Mouse (Mus musculus): ENCODE measurements around the gene Cxcl1. TPM values are rescaled to one million over a fixed set of nuclear protein-coding genes. Genes with fewer than 3 reads are reported as not detected.

Cxcl1 gene
- polyA plus RNA-seq, 1 experiment from 2014 or later = 0.64 TPM

DNA sequence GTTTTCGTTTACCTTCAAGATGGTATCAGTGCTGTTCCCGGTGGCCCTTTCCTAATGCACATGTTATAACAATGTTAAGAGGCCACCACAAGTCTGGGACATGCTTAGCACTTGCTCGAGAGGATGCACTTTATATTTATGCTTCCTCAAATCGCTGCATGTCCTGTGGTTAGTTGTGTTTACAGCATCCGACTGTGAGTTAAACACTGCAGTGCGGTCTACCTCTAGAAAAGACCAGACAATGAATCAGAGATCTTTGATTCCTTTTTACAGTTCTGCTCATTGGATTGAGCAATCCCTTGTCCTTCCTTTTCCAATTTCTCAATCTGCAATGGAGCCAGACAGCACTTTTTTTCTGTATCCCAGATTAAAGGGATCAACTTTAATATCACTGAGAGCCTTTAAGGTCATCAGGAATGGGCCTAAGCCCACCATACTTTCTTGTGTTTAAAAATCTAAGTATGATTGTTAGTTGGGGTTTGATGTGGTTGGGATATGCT is 29.1 kb upstream of the Cxcl1 start:
- H3K36me3 ChIP-seq (ENCODE audit: control insufficient read depth, insufficient read depth, low read length) = no peaks in the 10 kb centered on the region
- H3K4me2 ChIP-seq (ENCODE audit: low read length) = no peak overlapping the region
- 89% methylated on average over 6 of the region's 6 CpGs for WGBS
- no peak overlapping the region for H3K9ac ChIP-seq (ENCODE audit: low read depth, low read length)
- no peak for ATAC-seq
- no peak overlapping the region for H3K4me3 ChIP-seq (ENCODE audit: low read length)
- no peaks in the 10 kb centered on the region for H3K27me3 ChIP-seq (replicated peaks; ENCODE audit: control insufficient read depth, insufficient read depth, low read length)
- H3K9me3 ChIP-seq (ENCODE audit: control insufficient read depth, low read length) = no peaks in the 10 kb centered on the region
- H3K4me1 ChIP-seq (ENCODE audit: control insufficient read depth, insufficient read depth, low read depth, low read length) = no peaks in the 10 kb centered on the region
- no peak overlapping the region for H3K27ac ChIP-seq (ENCODE audit: low read depth, low read length)

DNA sequence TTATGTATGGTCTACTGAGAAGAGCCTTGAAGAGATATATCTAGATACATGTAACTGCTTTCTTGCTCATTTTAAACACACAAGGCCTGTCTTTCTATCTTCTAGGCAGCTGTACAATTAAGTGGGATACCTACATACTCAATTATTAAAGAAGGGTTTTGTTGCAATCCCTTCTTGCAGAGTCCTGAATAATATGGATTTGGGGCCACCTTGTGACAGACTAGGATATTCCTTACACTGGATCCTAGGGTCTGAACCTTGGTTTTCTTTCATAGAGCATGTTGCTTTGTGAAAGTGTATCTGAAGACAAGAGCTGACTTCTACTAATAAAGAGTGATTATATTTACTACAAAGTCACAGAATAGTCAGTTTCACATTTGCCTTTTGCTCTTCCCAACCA is 24.3 kb upstream of the Cxcl1 start:
- Histone ChIP-seq H3K36me3 (ENCODE audit: control insufficient read depth, insufficient read depth, low read length) (no peaks in the 10 kb centered on the region), H3K4me3 (ENCODE audit: low read length) (no peak overlapping the region), H3K27me3 (replicated peaks; ENCODE audit: control insufficient read depth, insufficient read depth, low read length) (no peaks in the 10 kb centered on the region), H3K4me2 (ENCODE audit: low read length) (no peak overlapping the region), H3K9ac (ENCODE audit: low read depth, low read length) (no peak overlapping the region), H3K4me1 (ENCODE audit: control insufficient read depth, insufficient read depth, low read depth, low read length) (no peaks in the 10 kb centered on the region), H3K27ac (ENCODE audit: low read depth, low read length) (no peak overlapping the region), H3K9me3 (ENCODE audit: control insufficient read depth, low read length) (no peaks in the 10 kb centered on the region)
- ATAC-seq = no peak

DNA sequence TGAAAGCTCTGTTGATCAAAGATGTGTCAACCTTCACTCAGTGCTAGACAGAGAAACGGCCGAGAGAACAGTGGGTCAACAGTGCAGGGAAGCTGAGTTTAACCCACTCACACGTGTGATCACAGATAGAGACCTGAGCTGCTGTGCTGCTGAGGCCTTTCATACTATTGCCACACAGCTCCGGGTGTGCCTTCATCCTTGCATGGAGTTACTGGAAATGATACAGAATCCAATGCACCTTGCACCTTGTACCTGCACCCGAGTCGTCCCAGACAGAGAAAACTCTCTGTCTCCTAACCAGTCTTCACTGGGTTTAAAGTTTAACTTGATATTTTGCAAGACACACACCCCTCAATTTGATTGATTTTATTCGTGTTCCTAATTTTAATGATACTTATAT is 18.7 kb upstream of the Cxcl1 start:
- no peak for ATAC-seq
- WGBS = 83% methylated on average over 7 of the region's 7 CpGs
- Histone ChIP-seq H3K4me2 (ENCODE audit: low read length) (no peak overlapping the region), H3K36me3 (ENCODE audit: control insufficient read depth, insufficient read depth, low read length) (no peaks in the 10 kb centered on the region), H3K9ac (ENCODE audit: low read depth, low read length) (no peak overlapping the region), H3K27ac (ENCODE audit: low read depth, low read length) (no peak overlapping the region), H3K27me3 (replicated peaks; ENCODE audit: control insufficient read depth, insufficient read depth, low read length) (no peaks in the 10 kb centered on the region), H3K9me3 (ENCODE audit: control insufficient read depth, low read length) (no peaks in the 10 kb centered on the region), H3K4me3 (ENCODE audit: low read length) (no peak overlapping the region), H3K4me1 (ENCODE audit: control insufficient read depth, insufficient read depth, low read depth, low read length) (no peaks in the 10 kb centered on the region)

DNA sequence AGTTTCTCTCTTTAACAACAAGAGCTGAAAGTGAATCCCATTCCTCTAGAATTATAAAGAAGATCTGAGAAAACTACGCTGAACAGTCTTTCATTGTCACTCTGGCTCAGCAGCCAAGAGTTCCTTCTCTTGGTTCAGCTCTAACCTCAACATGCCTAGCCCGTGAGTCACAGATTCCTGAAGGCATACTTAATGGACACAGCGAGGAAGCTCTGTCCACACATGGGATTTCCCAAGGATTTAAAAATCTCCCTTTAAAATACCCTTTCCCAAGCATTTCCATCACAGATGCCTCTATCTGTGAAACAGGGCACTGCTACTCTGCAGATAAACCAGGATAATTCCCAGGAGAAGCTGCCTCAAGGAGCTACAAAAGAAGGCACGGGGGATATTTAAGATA is 15.0 kb upstream of the Cxcl1 start:
- H3K9me3 ChIP-seq (ENCODE audit: control insufficient read depth, low read length) = no peaks in the 10 kb centered on the region
- no peak overlapping the region for H3K9ac ChIP-seq (ENCODE audit: low read depth, low read length)
- no peaks in the 10 kb centered on the region for H3K27me3 ChIP-seq (replicated peaks; ENCODE audit: control insufficient read depth, insufficient read depth, low read length)
- no peaks in the 10 kb centered on the region for H3K4me1 ChIP-seq (ENCODE audit: control insufficient read depth, insufficient read depth, low read depth, low read length)
- no peak for ATAC-seq
- 83% methylated on average over 4 of the region's 4 CpGs for WGBS
- H3K4me3 ChIP-seq (ENCODE audit: low read length) = no peak overlapping the region
- H3K4me2 ChIP-seq (ENCODE audit: low read length) = no peak overlapping the region
- no peaks in the 10 kb centered on the region for H3K36me3 ChIP-seq (ENCODE audit: control insufficient read depth, insufficient read depth, low read length)
- H3K27ac ChIP-seq (ENCODE audit: low read depth, low read length) = no peak overlapping the region

DNA sequence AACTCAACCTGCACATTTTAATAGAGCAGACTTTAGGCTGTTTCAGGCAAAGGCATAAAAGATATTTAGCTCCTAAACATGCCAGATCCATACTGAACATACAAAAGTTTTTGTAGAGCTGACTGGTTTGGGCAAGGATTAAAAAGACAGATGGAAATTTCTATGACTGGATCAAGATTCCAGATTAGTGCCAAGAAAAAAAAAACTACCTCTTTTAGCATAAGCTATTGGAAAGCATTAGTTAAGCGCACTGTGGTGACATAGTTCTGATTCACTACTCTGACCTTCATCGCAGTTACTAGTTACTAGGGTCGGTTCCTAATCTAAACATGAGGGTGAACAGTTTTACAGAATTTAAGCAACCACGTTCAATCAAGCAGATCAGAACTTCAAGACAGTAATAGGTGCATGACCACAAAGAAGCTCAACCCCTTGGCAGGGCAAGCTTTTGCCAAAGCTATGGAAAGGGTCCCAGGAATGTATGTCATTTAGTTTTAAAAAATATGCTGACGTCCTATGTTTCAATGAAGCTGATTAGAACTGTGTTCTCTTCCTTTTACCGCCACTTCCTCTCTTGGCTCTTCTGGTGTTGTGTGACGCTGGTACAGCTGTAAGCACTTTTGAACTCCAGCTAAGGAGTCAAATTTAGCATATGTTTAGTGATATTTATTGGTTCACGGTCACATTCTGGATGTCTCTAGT is 14.4 kb upstream of the Cxcl1 start:
- no peaks in the 10 kb centered on the region for H3K36me3 ChIP-seq (ENCODE audit: control insufficient read depth, insufficient read depth, low read length)
- no peak overlapping the region for H3K4me3 ChIP-seq (ENCODE audit: low read length)
- no peaks in the 10 kb centered on the region for H3K27me3 ChIP-seq (replicated peaks; ENCODE audit: control insufficient read depth, insufficient read depth, low read length)
- no peak overlapping the region for H3K4me2 ChIP-seq (ENCODE audit: low read length)
- no peak overlapping the region for H3K27ac ChIP-seq (ENCODE audit: low read depth, low read length)
- no peak overlapping the region for H3K9ac ChIP-seq (ENCODE audit: low read depth, low read length)
- no peaks in the 10 kb centered on the region for H3K9me3 ChIP-seq (ENCODE audit: control insufficient read depth, low read length)
- no peak for ATAC-seq
- 82% methylated on average over 8 of the region's 8 CpGs for WGBS
- no peaks in the 10 kb centered on the region for H3K4me1 ChIP-seq (ENCODE audit: control insufficient read depth, insufficient read depth, low read depth, low read length)

DNA sequence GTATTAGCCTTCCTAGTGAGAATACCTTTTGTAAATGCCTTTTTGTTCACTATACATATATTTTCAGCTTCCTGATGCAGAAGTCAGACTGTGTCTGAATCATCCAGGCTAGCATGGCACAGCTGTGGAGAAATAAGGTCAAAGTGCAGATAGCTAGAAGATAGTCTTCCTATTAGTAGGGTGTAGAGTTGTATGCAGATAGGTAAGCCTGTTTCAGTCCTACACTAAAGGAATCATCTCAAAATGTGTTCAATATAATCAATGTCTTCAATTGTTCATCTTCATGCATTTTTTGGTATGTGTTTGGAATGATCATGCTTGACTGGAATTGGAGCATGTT is 13.9 kb upstream of the Cxcl1 start:
- no peak for ATAC-seq
- Histone ChIP-seq H3K4me2 (ENCODE audit: low read length) (no peak overlapping the region), H3K9ac (ENCODE audit: low read depth, low read length) (no peak overlapping the region), H3K27ac (ENCODE audit: low read depth, low read length) (no peak overlapping the region), H3K36me3 (ENCODE audit: control insufficient read depth, insufficient read depth, low read length) (no peaks in the 10 kb centered on the region), H3K4me1 (ENCODE audit: control insufficient read depth, insufficient read depth, low read depth, low read length) (no peaks in the 10 kb centered on the region), H3K9me3 (ENCODE audit: control insufficient read depth, low read length) (no peaks in the 10 kb centered on the region), H3K4me3 (ENCODE audit: low read length) (no peak overlapping the region), H3K27me3 (replicated peaks; ENCODE audit: control insufficient read depth, insufficient read depth, low read length) (no peaks in the 10 kb centered on the region)

DNA sequence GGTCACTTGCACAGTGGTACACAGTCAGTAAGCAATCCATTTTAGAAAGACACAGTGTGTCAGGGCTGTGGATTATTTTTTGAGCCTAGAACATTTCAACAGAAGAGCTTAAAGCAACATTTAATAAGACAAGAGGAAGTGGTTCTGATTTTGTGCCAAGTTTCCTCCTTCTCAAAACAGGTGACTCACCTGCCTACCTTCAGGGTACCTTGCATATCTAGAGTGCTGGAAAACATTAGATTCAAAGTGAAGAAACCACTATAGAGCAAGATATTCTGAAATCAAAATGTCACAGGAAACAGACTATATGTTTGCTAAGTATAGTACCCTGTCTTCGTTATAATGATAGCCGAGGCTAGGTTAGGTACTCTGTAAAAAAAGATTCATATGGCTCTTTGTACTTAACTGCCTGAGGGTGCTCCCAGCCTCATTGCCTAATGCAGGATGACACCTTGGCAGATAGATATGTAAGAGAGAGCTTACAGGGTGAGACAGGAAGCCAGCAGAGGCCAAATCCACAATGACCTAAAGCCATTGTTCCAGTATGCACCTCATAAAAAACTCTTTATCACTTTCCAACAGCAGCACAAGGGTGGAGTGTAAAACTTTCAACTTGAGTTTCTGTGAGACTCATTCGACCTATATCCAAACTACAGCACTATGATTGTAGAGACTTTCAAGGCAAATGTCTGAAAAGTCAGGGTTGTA is 11.6 kb upstream of the Cxcl1 start:
- Histone ChIP-seq H3K27ac (ENCODE audit: low read depth, low read length) (no peak overlapping the region), H3K9me3 (ENCODE audit: control insufficient read depth, low read length) (no peaks in the 10 kb centered on the region), H3K9ac (ENCODE audit: low read depth, low read length) (no peak overlapping the region), H3K36me3 (ENCODE audit: control insufficient read depth, insufficient read depth, low read length) (no peaks in the 10 kb centered on the region), H3K4me1 (ENCODE audit: control insufficient read depth, insufficient read depth, low read depth, low read length) (no peaks in the 10 kb centered on the region), H3K4me3 (ENCODE audit: low read length) (no peak overlapping the region), H3K27me3 (replicated peaks; ENCODE audit: control insufficient read depth, insufficient read depth, low read length) (no peaks in the 10 kb centered on the region), H3K4me2 (ENCODE audit: low read length) (no peak overlapping the region)
- WGBS = 87% methylated on average over 3 of the region's 3 CpGs
- ATAC-seq = no peak

DNA sequence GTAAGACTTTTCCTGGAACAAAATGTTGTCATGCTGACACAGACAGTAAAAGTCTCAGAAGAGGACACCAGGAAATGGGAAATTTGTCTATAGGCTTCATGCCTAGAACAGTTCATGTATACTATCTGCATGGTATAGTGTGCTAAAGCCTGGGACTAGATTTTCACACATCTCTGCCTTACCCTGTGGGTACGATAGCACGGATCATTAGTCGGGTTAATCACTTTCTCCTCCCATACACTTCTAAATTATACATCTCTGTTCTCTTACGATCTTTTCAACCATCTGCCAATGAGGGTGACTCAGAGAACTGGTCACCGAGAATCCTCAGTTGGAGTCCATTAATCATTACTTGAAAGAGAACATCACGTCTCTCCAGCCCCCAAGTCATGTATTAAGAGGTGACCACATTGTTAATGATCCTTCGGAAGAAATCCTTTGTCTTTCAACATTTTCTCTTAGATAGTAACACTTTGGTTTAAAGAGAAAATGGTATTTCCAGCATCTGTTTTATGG is 10.6 kb upstream of the Cxcl1 start:
- no peaks in the 10 kb centered on the region for H3K36me3 ChIP-seq (ENCODE audit: control insufficient read depth, insufficient read depth, low read length)
- no peak overlapping the region for H3K4me3 ChIP-seq (ENCODE audit: low read length)
- no peaks in the 10 kb centered on the region for H3K4me1 ChIP-seq (ENCODE audit: control insufficient read depth, insufficient read depth, low read depth, low read length)
- no peak overlapping the region for H3K4me2 ChIP-seq (ENCODE audit: low read length)
- no peak overlapping the region for H3K9ac ChIP-seq (ENCODE audit: low read depth, low read length)
- no peak for ATAC-seq
- WGBS = 58% methylated on average over 7 of the region's 7 CpGs
- H3K27ac ChIP-seq (ENCODE audit: low read depth, low read length) = no peak overlapping the region
- H3K27me3 ChIP-seq (replicated peaks; ENCODE audit: control insufficient read depth, insufficient read depth, low read length) = no peaks in the 10 kb centered on the region
- H3K9me3 ChIP-seq (ENCODE audit: control insufficient read depth, low read length) = no peaks in the 10 kb centered on the region

DNA sequence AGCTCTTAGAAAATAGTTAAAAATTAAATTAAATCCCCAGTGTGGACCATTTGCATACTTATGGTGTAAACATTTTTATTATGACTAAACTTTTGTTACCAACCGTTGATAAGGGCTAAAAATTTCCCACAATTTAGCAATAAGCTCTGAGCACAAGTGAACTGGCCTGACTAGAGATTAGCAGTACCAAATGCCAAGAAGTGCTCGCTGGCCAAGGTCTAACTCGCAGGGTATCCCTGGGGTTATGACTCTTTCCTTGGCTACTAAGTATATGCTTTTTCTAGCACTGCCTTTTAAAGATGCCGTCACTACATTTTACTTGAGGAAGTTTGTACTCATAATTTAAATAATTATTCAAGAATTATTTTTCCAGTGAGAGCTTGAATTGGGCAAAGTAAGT is 10.0 kb upstream of the Cxcl1 start:
- Histone ChIP-seq H3K9ac (ENCODE audit: low read depth, low read length) (no peak overlapping the region), H3K4me3 (ENCODE audit: low read length) (no peak overlapping the region), H3K27me3 (replicated peaks; ENCODE audit: control insufficient read depth, insufficient read depth, low read length) (no peaks in the 10 kb centered on the region), H3K4me2 (ENCODE audit: low read length) (no peak overlapping the region), H3K27ac (ENCODE audit: low read depth, low read length) (no peak overlapping the region), H3K4me1 (ENCODE audit: control insufficient read depth, insufficient read depth, low read depth, low read length) (no peaks in the 10 kb centered on the region), H3K9me3 (ENCODE audit: control insufficient read depth, low read length) (no peaks in the 10 kb centered on the region), H3K36me3 (ENCODE audit: control insufficient read depth, insufficient read depth, low read length) (no peaks in the 10 kb centered on the region)
- 79% methylated on average over 4 of the region's 4 CpGs for WGBS
- no peak for ATAC-seq
